ENCODE assay signal across 13 mouse cellular contexts in the genomic region with DNA sequence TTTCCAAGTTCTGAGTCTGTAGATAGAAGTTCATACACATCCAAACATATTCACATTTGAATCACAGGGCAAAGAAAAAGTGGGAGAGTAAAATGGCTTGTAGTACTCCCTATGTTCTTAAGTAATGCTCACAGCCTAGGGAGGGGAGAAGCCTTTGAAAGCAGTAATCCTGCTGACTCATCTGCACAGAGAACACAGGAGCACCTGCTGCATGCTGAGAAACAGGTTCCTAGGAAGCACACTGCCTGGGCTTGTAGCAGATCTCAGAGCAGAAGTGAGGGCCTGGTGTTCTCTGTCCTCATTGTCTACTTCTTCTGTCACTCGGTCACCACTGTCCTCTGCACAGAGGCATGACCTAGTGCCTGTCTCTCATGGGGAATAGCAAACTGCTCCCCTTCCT. TPM values are rescaled to one million over a fixed set of nuclear protein-coding genes. Genes with fewer than 3 reads are reported as not detected.
"Had no signal": no experiment of that assay in that cellular context is flagged by ENCODE, and none has a peak within 500 bp of the region (broad histone marks: within the 10 kb centered on the region; RNA-seq: fewer than 3 reads in every experiment).

No protein-coding gene starts in this region.

RNA-seq across cellular contexts. Expression of a gene that starts 34.3 kb away (rescaled TPM):
- total RNA-seq: midbrain, postnatal 0 days had no signal
- polyA plus RNA-seq: lung, embryonic 14.5 days; lung, embryonic 16.5 days; midbrain, embryonic 11.5 days; midbrain, embryonic 13.5 days; midbrain, embryonic 15.5 days; midbrain, postnatal 0 days; neural tube, embryonic 12.5 days; neural tube, embryonic 14.5 days had no signal

RNA-seq across cellular contexts. Expression of a gene that starts 56.4 kb away (rescaled TPM):
- total RNA-seq: midbrain, postnatal 0 days; monocyte, adult 5-6 weeks; neutrophil, adult 5-6 weeks had no signal
- polyA plus RNA-seq: liver, embryonic 14.5 days; liver, embryonic 16.5 days; lung, embryonic 14.5 days; lung, embryonic 16.5 days; midbrain, embryonic 11.5 days; midbrain, embryonic 13.5 days; midbrain, embryonic 15.5 days; midbrain, postnatal 0 days; neural tube, embryonic 12.5 days; neural tube, embryonic 14.5 days; thymus, postnatal 0 days had no signal
